Mouse (Mus musculus) lung, embryonic 15.5 days (tissue): Measurements from ENCODE around the gene Polh. TPM values are rescaled to one million over a fixed set of nuclear protein-coding genes. Genes with fewer than 3 reads are reported as not detected.

Experiments
- ATAC-seq: fragments of 200-750 bp; cut with Nextera tagmentation; 2 replicates; pipeline ENCODE4 v1.8.0; 2017; ENCODE audit warnings: moderate number of reproducible peaks, borderline replicate concordance; ENCODE audit not compliant: low FRiP score, low TSS enrichment; ENCODE audit errors: extremely low read depth
- H3K27ac ChIP-seq: fragments of 300-500 bp; sonication (generic); 2 replicates; pipeline ENCODE4 v1.5.1; 2015; ENCODE audit warnings: moderate library complexity, mild to moderate bottlenecking, inconsistent platforms
- H3K27me3 ChIP-seq: fragments of 300-500 bp; sonication (generic); 2 replicates; pipeline ENCODE4 v1.6.1; 2015; ENCODE audit warnings: inconsistent platforms
- H3K36me3 ChIP-seq: fragments of 300-500 bp; sonication (generic); 2 replicates; pipeline ENCODE4 v1.6.1; 2015; ENCODE audit warnings: inconsistent platforms
- H3K4me1 ChIP-seq: fragments of 300-500 bp; sonication (generic); 2 replicates; pipeline ENCODE4 v1.6.1; 2015; ENCODE audit warnings: inconsistent platforms
- H3K4me2 ChIP-seq: fragments of 300-500 bp; sonication (generic); 2 replicates; pipeline ENCODE4 v1.6.1; 2015; ENCODE audit warnings: inconsistent platforms, mild to moderate bottlenecking, moderate library complexity
- H3K4me3 ChIP-seq: fragments of 300-500 bp; sonication (generic); 2 replicates; pipeline ENCODE4 v1.5.1; 2015; ENCODE audit warnings: mild to moderate bottlenecking, inconsistent platforms
- H3K9ac ChIP-seq: fragments of 300-500 bp; sonication (generic); 2 replicates; pipeline ENCODE4 v1.6.1; 2015; ENCODE audit warnings: inconsistent platforms
- H3K9me3 ChIP-seq: fragments of 300-500 bp; sonication (generic); 2 replicates; pipeline ENCODE4 v1.6.1; 2016; ENCODE audit warnings: inconsistent platforms
- WGBS: fragments of 180-500 bp; shearing (Covaris S2); methylation state at CpG from one replicate; pipeline ENCODE4 v1.1.7; 2015; 5-methylcytosine and 5-hydroxymethylcytosine counted together
- microRNA counts: library from miRNA; unstranded; fragments of <30 nt; microRNA quantifications from one replicate; lab custom pipeline; 2016
- microRNA-seq: library from miRNA; unstranded; fragments of <30 nt; microRNA quantifications from one replicate; pipeline ENCODE4, GENCODE M21; 2016
- polyA plus RNA-seq: library from polyadenylated mRNA; unstranded; fragments of >200 nt; fragmentation: Nextera tagmentation; extraction: Ambion mirVana; gene quantifications from 2 replicates; pipeline ENCODE4 v1.2.1, GENCODE M21; 2015

Gene Polh
- polyA plus RNA-seq, 1 experiment from 2014 or later = 21.4 TPM

DNA sequence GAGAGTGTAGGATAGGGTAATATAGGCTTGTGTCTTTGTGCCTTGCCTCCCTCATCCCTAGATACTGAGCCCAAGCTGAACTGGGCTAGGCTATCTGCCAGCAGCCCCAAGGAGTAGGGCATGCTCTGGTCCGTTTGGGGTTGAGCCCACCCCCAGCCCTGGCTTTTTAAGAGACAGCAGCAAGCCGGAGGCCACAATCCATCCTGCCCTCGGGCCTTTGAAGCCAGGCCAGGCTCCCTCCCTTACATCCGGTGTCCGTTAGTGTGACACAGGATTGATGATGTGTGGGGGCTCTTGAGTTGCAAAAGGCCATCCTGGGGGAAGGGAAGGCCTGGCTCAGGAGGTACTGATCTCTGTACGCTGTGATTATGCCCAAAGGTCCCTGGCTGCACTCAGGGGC is 75.8 kb downstream of the Polh start:
- no peak overlapping the region for H3K9ac ChIP-seq
- ATAC-seq = peak; percentile 78

DNA sequence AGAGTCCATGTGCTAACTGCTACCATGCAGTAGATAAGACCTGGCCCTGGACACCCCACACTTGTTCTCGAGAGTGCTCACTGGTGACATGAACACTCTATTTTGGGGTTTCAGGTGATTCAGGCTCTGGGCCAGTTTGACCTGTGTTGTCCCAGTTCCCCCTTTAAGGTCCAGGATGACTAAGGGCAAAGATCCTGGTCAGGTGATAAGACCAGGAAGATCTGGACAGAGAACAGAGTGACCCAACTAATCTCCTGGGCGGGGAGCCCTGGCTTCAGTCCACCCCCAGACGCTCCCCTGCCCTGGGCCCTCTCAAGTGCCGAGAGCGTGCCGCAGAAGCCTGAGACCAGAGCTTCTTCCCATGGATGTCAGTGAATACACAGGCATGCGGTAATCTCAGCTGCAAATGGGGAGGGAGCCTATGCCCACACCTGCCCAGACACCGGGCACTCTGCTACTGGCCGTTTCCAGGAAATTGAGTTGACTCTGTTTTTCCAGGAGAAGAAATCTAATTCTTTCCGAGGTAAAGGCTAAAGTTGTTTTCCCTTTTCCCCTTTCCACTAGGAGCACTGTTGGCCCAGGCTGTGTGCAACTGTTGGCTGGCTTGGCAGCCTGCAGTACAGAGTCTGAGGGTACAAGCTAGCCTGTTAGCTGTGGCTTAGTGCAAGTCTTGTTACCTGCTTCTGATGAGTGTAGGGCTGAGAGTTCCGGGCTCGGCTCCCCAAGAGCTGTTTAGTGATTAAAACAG is 78.3 kb downstream of the Polh start:
- Histone ChIP-seq H3K4me2 (no peak overlapping the region), H3K9me3 (no peaks in the 10 kb centered on the region), H3K36me3 (peaks cover 69% of the 10 kb centered on the region), H3K9ac (no peak overlapping the region), H3K27ac (no peak overlapping the region), H3K27me3 (no peaks in the 10 kb centered on the region), H3K4me1 (peaks cover 30% of the 10 kb centered on the region), H3K4me3 (no peak overlapping the region)
- WGBS = 81% methylated on average over 12 of the region's 12 CpGs
- ATAC-seq = no peak

More for the DNA sequence above, 75.8 kb downstream of the Polh start:
- H3K27me3 ChIP-seq = no peaks in the 10 kb centered on the region
- peaks cover 60% of the 10 kb centered on the region for H3K36me3 ChIP-seq
- WGBS = 32% methylated on average over 6 of the region's 6 CpGs
- no peak overlapping the region for H3K4me3 ChIP-seq
- no peak overlapping the region for H3K4me2 ChIP-seq
- H3K9me3 ChIP-seq = no peaks in the 10 kb centered on the region
- peak overlapping the region; percentile 71 for H3K27ac ChIP-seq
- peaks cover 37% of the 10 kb centered on the region for H3K4me1 ChIP-seq

DNA sequence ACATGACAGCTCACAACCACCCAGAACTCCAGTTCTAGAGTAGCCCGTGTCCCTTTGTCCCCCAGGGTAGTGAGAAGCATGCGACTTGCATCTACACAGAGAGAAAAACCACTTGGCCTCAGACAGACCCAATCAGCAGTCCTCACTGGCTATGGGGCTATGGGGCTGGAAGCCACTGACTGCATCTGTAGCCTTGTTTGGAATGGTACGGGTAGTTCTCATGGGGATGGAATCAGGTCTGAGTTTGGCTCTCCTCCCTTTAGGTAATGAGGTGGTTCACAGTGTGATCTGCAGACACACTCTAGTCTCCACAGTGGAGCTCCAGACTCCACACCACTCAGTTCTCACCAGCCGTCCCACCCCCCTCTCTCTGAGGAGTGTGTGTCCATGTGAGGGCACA is 79.2 kb downstream of the Polh start:
- Histone ChIP-seq H3K4me1 (peaks cover 34% of the 10 kb centered on the region), H3K36me3 (peaks cover 69% of the 10 kb centered on the region), H3K4me3 (no peak overlapping the region), H3K27ac (no peak overlapping the region), H3K9me3 (no peaks in the 10 kb centered on the region), H3K9ac (no peak overlapping the region), H3K4me2 (no peak overlapping the region), H3K27me3 (no peaks in the 10 kb centered on the region)
- no peak for ATAC-seq
- WGBS = 90% methylated on average over 4 of the region's 4 CpGs

DNA sequence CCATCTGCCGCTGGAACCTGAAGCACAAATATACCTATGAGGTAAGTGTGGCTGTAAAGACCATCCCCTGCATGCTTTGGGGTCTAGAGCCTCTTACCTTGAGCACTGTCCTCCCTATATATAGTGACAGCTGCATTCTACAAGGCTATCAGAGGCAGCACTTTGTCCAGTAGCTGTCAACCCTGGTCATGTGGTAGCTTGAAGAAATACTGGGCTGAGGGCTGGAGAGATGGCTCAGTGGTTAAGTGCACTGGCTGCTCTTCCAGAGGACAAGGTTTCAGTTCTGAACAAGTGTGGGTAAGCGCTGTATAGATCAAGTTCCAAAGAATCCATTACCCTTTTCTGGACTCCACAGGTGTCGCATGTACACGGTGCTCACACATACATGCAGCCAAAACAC is 79.7 kb downstream of the Polh start:
- peaks cover 34% of the 10 kb centered on the region for H3K4me1 ChIP-seq
- 94% methylated on average over 4 of the region's 4 CpGs for WGBS
- no peak overlapping the region for H3K4me2 ChIP-seq
- H3K27ac ChIP-seq = no peak overlapping the region
- no peaks in the 10 kb centered on the region for H3K9me3 ChIP-seq
- peaks cover 68% of the 10 kb centered on the region for H3K36me3 ChIP-seq
- no peak for ATAC-seq
- no peak overlapping the region for H3K4me3 ChIP-seq
- no peaks in the 10 kb centered on the region for H3K27me3 ChIP-seq
- no peak overlapping the region for H3K9ac ChIP-seq

MicroRNAs encoded within 50 kb of the gene (microRNA counts, 519-probe panel; counts per million panel counts)
- 19.7 counts per million for microRNA mmu-miR-693-3p (lab: Ali Mortazavi, UCI)
- 19.7 counts per million for microRNA mmu-miR-693-5p (lab: Ali Mortazavi, UCI)

Small RNA genes lying within 50 kb of the gene (microRNA-seq; reads per million reads assigned to microRNA genes)
- gene Mir693 = not detected

Other genes with a start within 250 kb of the Polh start
- 5.1 and 6.2 TPM in 2 replicates for gene Vegfa, start 170.3 kb downstream of the Polh start, polyA plus RNA-seq
- gene Mrps18a, start 91.7 kb downstream of the Polh start, polyA plus RNA-seq = 143 TPM in 2 replicates
- 17.0 and 19.4 TPM in 2 replicates for gene Rsph9, start 58.4 kb downstream of the Polh start, polyA plus RNA-seq
- gene Mad2l1bp, start 49.1 kb downstream of the Polh start, polyA plus RNA-seq = 50.3 and 51.8 TPM in 2 replicates
- 40.5 and 50.9 TPM in 2 replicates for gene Gtpbp2, start 41.6 kb downstream of the Polh start, polyA plus RNA-seq
- 34.6 and 35.5 TPM in 2 replicates for gene Xpo5, start 137 bp upstream of the Polh start, polyA plus RNA-seq
- 84.6 and 92.4 TPM in 2 replicates for gene Polr1c, start 45.4 kb upstream of the Polh start, polyA plus RNA-seq
- 102 and 118 TPM in 2 replicates for gene Yipf3, start 45.4 kb upstream of the Polh start, polyA plus RNA-seq
- gene Lrrc73, start 50.9 kb upstream of the Polh start, polyA plus RNA-seq = 0.66 and 0.79 TPM in 2 replicates
- gene Tjap1, start 80.4 kb upstream of the Polh start, polyA plus RNA-seq = 36.2 and 37.5 TPM in 2 replicates
- 0.93 and 1.7 TPM in 2 replicates for gene Dlk2, start 94.8 kb upstream of the Polh start, polyA plus RNA-seq
- 3.9 and 5.3 TPM in 2 replicates for gene Abcc10, start 125.7 kb upstream of the Polh start, polyA plus RNA-seq
- 8.9 and 9.8 TPM in 2 replicates for gene Zfp318, start 181.1 kb upstream of the Polh start, polyA plus RNA-seq
- gene Crip3, start 226.3 kb upstream of the Polh start, polyA plus RNA-seq = 1.7 and 7.8 TPM in 2 replicates
- 0.29 TPM in 1 of 2 replicates, not detected in the other for gene Slc22a7, start 235.8 kb upstream of the Polh start, polyA plus RNA-seq